Mouse (Mus musculus) adrenal gland, postnatal 36 days (tissue): ENCODE data around the gene Snrk. TPM values are rescaled to one million over a fixed set of nuclear protein-coding genes. Genes with fewer than 3 reads are reported as not detected.
"Not testable (repeated sequence)": the region's sequence is repeated elsewhere in the genome, so short reads cannot be mapped to it uniquely, and the experiment has no call there.

Source experiments
- DNase-seq, 2 experiments: peaks; one replicate each; pipeline ENCODE4 v3.0.0; 2021; ENCODE audit warnings: mixed read lengths in 1 of 2
- total RNA-seq, 2 experiments: library from RNA; stranded (reverse); gene quantifications; 2 replicates each; pipeline ENCODE4 v1.2.3; 2021

Snrk gene
- total RNA-seq, 2 experiments from 2014 or later, result 171 to 190 TPM

- DNase-seq, result no peak
Observed at GRCm38 (mm10) chr9:122143219-122143618, 26.2 kb downstream of the Snrk start.

GRCm38 (mm10) chr9:122144776-122145175, 27.7 kb downstream of the Snrk start:
- no peak for DNase-seq

GRCm38 (mm10) chr9:122145677-122146076, 28.6 kb downstream of the Snrk start:
- no peak for DNase-seq

GRCm38 (mm10) chr9:122146124-122146870, 29.2 kb downstream of the Snrk start:
- DNase-seq, result no peak

- peak; percentile 54 to 69 for DNase-seq
Observed at GRCm38 (mm10) chr9:122148356-122148755, 31.3 kb downstream of the Snrk start.

- no peak for DNase-seq
Observed at GRCm38 (mm10) chr9:122149997-122150826, 33.1 kb downstream of the Snrk start.

GRCm38 (mm10) chr9:122152063-122152462, 35.0 kb downstream of the Snrk start:
- DNase-seq, result no peak

GRCm38 (mm10) chr9:122152501-122152900, 35.4 kb downstream of the Snrk start:
- no peak for DNase-seq

GRCm38 (mm10) chr9:122153436-122153835, 36.4 kb downstream of the Snrk start:
- no peak for DNase-seq

GRCm38 (mm10) chr9:122155193-122155592, 38.1 kb downstream of the Snrk start:
- DNase-seq, result no peak

GRCm38 (mm10) chr9:122156389-122157078, 39.5 kb downstream of the Snrk start:
- DNase-seq, result no peak

GRCm38 (mm10) chr9:122157079-122157441, 40.0 kb downstream of the Snrk start:
- no peak for DNase-seq

GRCm38 (mm10) chr9:122164535-122164934, 47.5 kb downstream of the Snrk start:
- no peak for DNase-seq

GRCm38 (mm10) chr9:122167719-122168118, 50.7 kb downstream of the Snrk start:
- DNase-seq, result not testable (repeated sequence)

- peak in 1 of 2 experiments; percentile 25 for DNase-seq
Observed at GRCm38 (mm10) chr9:122169901-122170300, 52.8 kb downstream of the Snrk start.

- DNase-seq, result no peak
Observed at GRCm38 (mm10) chr9:122172612-122173186, 55.6 kb downstream of the Snrk start.

GRCm38 (mm10) chr9:122173405-122174233, 56.6 kb downstream of the Snrk start:
- DNase-seq, result peak in 1 of 2 experiments; percentile 48

GRCm38 (mm10) chr9:122174723-122175122, 57.7 kb downstream of the Snrk start:
- DNase-seq, result no peak

GRCm38 (mm10) chr9:122177256-122178220, 60.5 kb downstream of the Snrk start:
- peak; percentile 26 to 47 for DNase-seq

- DNase-seq, result no peak
Observed at GRCm38 (mm10) chr9:122178427-122178826, 61.4 kb downstream of the Snrk start.
